Mouse (Mus musculus) kidney, adult 9 months (tissue): ENCODE results near the gene Pim1.
A peak's percentile ranks its signal among the peaks of the same experiment; 100 is the strongest.

ENCODE experiments used
- DNase-seq: peaks from one replicate; pipeline ENCODE4 v3.0.0; 2022

The Pim1 gene

GRCm38 (mm10) chr17:29531757-29532384 is 41.3 kb downstream of the Pim1 start:
- no peak for DNase-seq

GRCm38 (mm10) chr17:29533866-29534265 is 43.3 kb downstream of the Pim1 start:
- DNase-seq: no peak

- DNase-seq: no peak
These were observed 49.9 kb downstream of the Pim1 start for GRCm38 (mm10) chr17:29540426-29540825.

- DNase-seq: peak; percentile 78
These were observed 50.9 kb downstream of the Pim1 start for GRCm38 (mm10) chr17:29541419-29541818.

- DNase-seq: no peak
These were observed 52.5 kb downstream of the Pim1 start for GRCm38 (mm10) chr17:29542831-29543690.

GRCm38 (mm10) chr17:29544064-29544463 is 53.5 kb downstream of the Pim1 start:
- DNase-seq: no peak

DNA sequence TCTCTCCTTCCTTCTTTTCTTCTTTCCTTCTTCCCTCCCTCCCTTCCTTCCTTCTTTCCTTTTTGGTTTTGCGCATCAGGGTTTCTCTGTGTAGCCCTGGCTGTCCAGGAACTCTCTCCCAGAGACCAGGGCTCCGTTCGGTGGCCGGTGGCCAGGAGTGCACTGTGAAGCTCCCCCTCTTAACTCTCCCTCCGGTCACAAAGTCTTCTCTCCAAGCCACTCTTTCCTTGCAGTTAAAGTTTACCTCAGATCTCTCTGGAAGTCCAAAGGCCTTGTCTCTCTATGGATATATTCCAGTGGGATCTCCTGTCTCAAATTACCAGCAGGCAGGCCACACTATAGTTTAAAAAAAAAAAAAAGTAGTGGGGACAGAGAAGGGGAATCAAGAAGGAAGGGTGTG is 54.7 kb downstream of the Pim1 start:
- DNase-seq: peak; percentile 74
